Mouse (Mus musculus) forebrain, embryonic 16.5 days (tissue): Measurements from ENCODE around the gene Cptp. TPM values are rescaled to one million over a fixed set of nuclear protein-coding genes. Genes with fewer than 3 reads are reported as not detected.
A peak's percentile ranks its signal among the peaks of the same experiment; 100 is the strongest.

Source experiments
- ATAC-seq: fragments of 200-750 bp; cut with Nextera tagmentation; 2 replicates; pipeline ENCODE4 v1.8.0; 2017; ENCODE audit warnings: mild to moderate bottlenecking, moderate library complexity
- H3K27ac ChIP-seq: fragments of 300-500 bp; sonication (generic); 2 replicates; pipeline ENCODE4 v1.5.1; 2014; ENCODE audit warnings: low read length, control low read depth
- H3K27me3 ChIP-seq: fragments of 300-500 bp; sonication (generic); replicated peaks from 2 replicates; pipeline ENCODE4 v1.6.1; 2014; ENCODE audit warnings: low read length; ENCODE audit not compliant: control insufficient read depth, insufficient read depth
- H3K36me3 ChIP-seq: fragments of 300-500 bp; sonication (generic); 2 replicates; pipeline ENCODE4 v1.6.1; 2014; ENCODE audit not compliant: control insufficient read depth, insufficient read depth
- H3K4me1 ChIP-seq: fragments of 300-500 bp; sonication (generic); replicated peaks from 2 replicates; pipeline ENCODE4 v1.6.1; 2014; ENCODE audit warnings: low read length; ENCODE audit not compliant: control insufficient read depth, insufficient read depth
- H3K4me2 ChIP-seq: fragments of 300-500 bp; sonication (generic); 2 replicates; pipeline ENCODE4 v1.6.1; 2014; ENCODE audit warnings: mild to moderate bottlenecking, low read length, control low read depth
- H3K4me3 ChIP-seq: fragments of 300-500 bp; sonication (generic); replicated peaks from 2 replicates; pipeline ENCODE4 v1.5.1; 2014; ENCODE audit warnings: mild to moderate bottlenecking, low read length, control low read depth
- H3K9ac ChIP-seq: fragments of 300-500 bp; sonication (generic); replicated peaks from 2 replicates; pipeline ENCODE4 v1.6.1; 2014; ENCODE audit warnings: low read depth, low read length, control low read depth
- H3K9me3 ChIP-seq: fragments of 300-500 bp; sonication (generic); 2 replicates; pipeline ENCODE4 v1.6.1; 2016; ENCODE audit warnings: low read length; ENCODE audit not compliant: control insufficient read depth
- WGBS: fragments of 180-500 bp; shearing (Covaris S2); extraction: QIAGEN DNeasy Blood & Tissue Kit; methylation state at CpG from one replicate; pipeline ENCODE4 v1.1.7; 2014; 5-methylcytosine and 5-hydroxymethylcytosine counted together
- polyA plus RNA-seq: library from polyadenylated mRNA; unstranded; fragments of >200 nt; fragmentation: Nextera tagmentation; extraction: Ambion mirVana; gene quantifications from 2 replicates; pipeline ENCODE4 v1.2.1, GENCODE M21; 2015

Cptp gene
- 22.5 and 23.8 TPM in 2 replicates for polyA plus RNA-seq

GRCm38 (mm10) chr4:155869317-155870033, at the start of gene Cptp, which contains the start of gene Ints11:
Gene Cptp (minus strand): TSS chr4:155869440.
Gene Ints11 (plus strand): TSS chr4:155869546.
- Histone ChIP-seq H3K4me1 (peaks cover 16% of the 10 kb centered on the region), H3K4me2 (peak within 1 kb of the TSS; percentile 98), H3K4me3 (peak within 1 kb of the TSS; percentile 73), H3K9me3 (no peaks in the 10 kb centered on the region), H3K27me3 (no peaks in the 10 kb centered on the region), H3K9ac (peak within 1 kb of the TSS; percentile 77), H3K36me3 (peaks cover 15% of the 10 kb centered on the region), H3K27ac (peak within 1 kb of the TSS; percentile 71)
- under 1% methylated on average over 63 of the region's 63 CpGs for WGBS
- ATAC-seq, result peak; percentile 98

GRCm38 (mm10) chr4:155908751-155909150, 39.5 kb upstream of the Cptp start:
- H3K27ac ChIP-seq, result no peak overlapping the region
- H3K4me3 ChIP-seq, result no peak overlapping the region
- no peaks in the 10 kb centered on the region for H3K4me1 ChIP-seq
- no peak; the same call in 1 of the 2 replicates for ATAC-seq
- no peak overlapping the region for H3K4me2 ChIP-seq
- WGBS, result 95% methylated on average over 4 of the region's 4 CpGs
- H3K9ac ChIP-seq, result no peak overlapping the region
- no peaks in the 10 kb centered on the region for H3K9me3 ChIP-seq
- H3K36me3 ChIP-seq, result peaks cover 20% of the 10 kb centered on the region
- no peaks in the 10 kb centered on the region for H3K27me3 ChIP-seq

- Histone ChIP-seq H3K9ac (no peak overlapping the region), H3K9me3 (no peaks in the 10 kb centered on the region), H3K36me3 (peaks cover 24% of the 10 kb centered on the region), H3K27ac (no peak overlapping the region), H3K27me3 (no peaks in the 10 kb centered on the region), H3K4me2 (no peak overlapping the region), H3K4me3 (no peak overlapping the region), H3K4me1 (no peaks in the 10 kb centered on the region)
- WGBS, result 86% methylated on average over 7 of the region's 7 CpGs
- ATAC-seq, result peak; percentile 55; the same call in 1 of the 2 replicates
These were observed 39.0 kb upstream of the Cptp start for GRCm38 (mm10) chr4:155908281-155908680.

- 90% methylated on average over 11 of the region's 11 CpGs for WGBS
- Histone ChIP-seq H3K27ac (no peak overlapping the region), H3K4me3 (no peak overlapping the region), H3K27me3 (no peaks in the 10 kb centered on the region), H3K9ac (no peak overlapping the region), H3K9me3 (no peaks in the 10 kb centered on the region), H3K36me3 (peaks cover 36% of the 10 kb centered on the region), H3K4me1 (no peaks in the 10 kb centered on the region), H3K4me2 (no peak overlapping the region)
- ATAC-seq, result no peak
These were observed 37.8 kb upstream of the Cptp start for GRCm38 (mm10) chr4:155907003-155907402.

- H3K36me3 ChIP-seq, result peaks cover 45% of the 10 kb centered on the region
- no peak overlapping the region for H3K27ac ChIP-seq
- H3K27me3 ChIP-seq, result no peaks in the 10 kb centered on the region
- WGBS, result 85% methylated on average over 9 of the region's 9 CpGs
- no peak overlapping the region for H3K4me3 ChIP-seq
- H3K4me2 ChIP-seq, result no peak overlapping the region
- no peaks in the 10 kb centered on the region for H3K4me1 ChIP-seq
- ATAC-seq, result no peak
- H3K9ac ChIP-seq, result no peak overlapping the region
- H3K9me3 ChIP-seq, result no peaks in the 10 kb centered on the region
These were observed 36.9 kb upstream of the Cptp start for GRCm38 (mm10) chr4:155906125-155906524.

- ATAC-seq, result no peak
These were observed 36.4 kb upstream of the Cptp start for GRCm38 (mm10) chr4:155905634-155906033.

GRCm38 (mm10) chr4:155904318-155905102, 35.3 kb upstream of the Cptp start:
- H3K4me2 ChIP-seq, result no peak overlapping the region
- H3K4me3 ChIP-seq, result no peak overlapping the region
- no peak overlapping the region for H3K9ac ChIP-seq
- WGBS, result 93% methylated on average over 13 of the region's 13 CpGs
- no peak overlapping the region for H3K27ac ChIP-seq
- no peaks in the 10 kb centered on the region for H3K4me1 ChIP-seq
- H3K9me3 ChIP-seq, result no peaks in the 10 kb centered on the region
- no peak for ATAC-seq
- H3K36me3 ChIP-seq, result peaks cover 57% of the 10 kb centered on the region
- no peaks in the 10 kb centered on the region for H3K27me3 ChIP-seq

More at GRCm38 (mm10) chr4:155905634-155906033, 36.4 kb upstream of the Cptp start:
- Histone ChIP-seq H3K27me3 (no peaks in the 10 kb centered on the region), H3K27ac (no peak overlapping the region), H3K4me1 (no peaks in the 10 kb centered on the region), H3K36me3 (peaks cover 49% of the 10 kb centered on the region), H3K9me3 (no peaks in the 10 kb centered on the region), H3K4me3 (no peak overlapping the region), H3K4me2 (no peak overlapping the region), H3K9ac (no peak overlapping the region)
- WGBS, result 84% methylated on average over 13 of the region's 13 CpGs

GRCm38 (mm10) chr4:155903246-155903645, 34.0 kb upstream of the Cptp start:
- no peak overlapping the region for H3K9ac ChIP-seq
- H3K4me2 ChIP-seq, result no peak overlapping the region
- no peaks in the 10 kb centered on the region for H3K9me3 ChIP-seq
- no peak for ATAC-seq
- 97% methylated on average over 12 of the region's 13 CpGs for WGBS
- H3K36me3 ChIP-seq, result peaks cover 68% of the 10 kb centered on the region
- no peak overlapping the region for H3K4me3 ChIP-seq
- H3K27me3 ChIP-seq, result no peaks in the 10 kb centered on the region
- no peak overlapping the region for H3K27ac ChIP-seq
- no peaks in the 10 kb centered on the region for H3K4me1 ChIP-seq

GRCm38 (mm10) chr4:155901205-155901604, 32.0 kb upstream of the Cptp start:
- no peak for ATAC-seq
- Histone ChIP-seq H3K9ac (no peak overlapping the region), H3K27me3 (no peaks in the 10 kb centered on the region), H3K27ac (no peak overlapping the region), H3K36me3 (peaks cover 79% of the 10 kb centered on the region), H3K4me3 (no peak overlapping the region), H3K4me2 (no peak overlapping the region), H3K4me1 (no peaks in the 10 kb centered on the region), H3K9me3 (no peaks in the 10 kb centered on the region)
- 63% methylated on average over 3 of the region's 3 CpGs for WGBS
